Mouse (Mus musculus) neural tube, embryonic 10.5 days (tissue): ENCODE results near the gene C130050O18Rik.

Experiments used
- DNase-seq: peaks from one replicate; pipeline ENCODE4 v3.0.0-alpha.2; 2017; ENCODE audit warnings: low spot score; ENCODE audit errors: extremely low spot score

Gene C130050O18Rik

DNA sequence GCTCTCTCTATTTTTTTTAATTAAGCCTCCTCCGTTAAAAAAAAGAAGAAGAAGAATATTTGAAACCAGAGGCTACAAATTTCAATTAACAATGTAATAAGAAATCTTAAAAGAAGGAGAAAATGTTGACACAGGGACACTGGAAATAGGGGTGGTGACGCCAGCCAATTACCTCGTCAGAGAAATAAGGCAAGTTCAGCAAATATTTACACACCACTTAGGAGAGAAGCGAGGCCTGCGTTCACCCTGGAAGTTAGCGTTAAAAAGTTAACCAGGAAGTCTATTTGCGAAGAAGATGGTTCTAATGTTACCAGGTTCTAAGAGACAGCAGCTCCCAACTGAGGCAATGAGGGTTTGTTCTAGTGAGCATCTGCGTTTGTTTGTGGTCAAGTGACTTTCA, 52.2 kb downstream of the C130050O18Rik start:
- no peak for DNase-seq

DNA sequence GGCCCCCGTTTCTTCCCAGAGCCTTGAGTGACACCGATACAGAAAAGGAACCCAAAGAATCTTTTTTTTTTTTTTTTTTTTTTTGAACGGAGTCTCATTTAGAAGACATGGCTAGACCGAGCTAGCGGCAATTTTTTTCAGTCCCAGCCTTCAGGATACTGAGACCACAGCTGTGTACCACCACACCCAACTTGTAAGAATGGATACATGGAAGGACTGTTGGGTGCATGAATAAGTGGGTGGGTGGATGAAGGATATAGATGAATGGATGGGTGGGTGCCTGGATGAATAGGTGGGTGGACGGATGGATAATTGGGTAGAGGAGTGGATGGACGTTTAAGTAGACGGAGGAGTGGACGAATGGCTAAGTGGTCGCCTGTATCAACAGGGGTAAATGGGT, 54.9 kb downstream of the C130050O18Rik start:
- no peak for DNase-seq

DNA sequence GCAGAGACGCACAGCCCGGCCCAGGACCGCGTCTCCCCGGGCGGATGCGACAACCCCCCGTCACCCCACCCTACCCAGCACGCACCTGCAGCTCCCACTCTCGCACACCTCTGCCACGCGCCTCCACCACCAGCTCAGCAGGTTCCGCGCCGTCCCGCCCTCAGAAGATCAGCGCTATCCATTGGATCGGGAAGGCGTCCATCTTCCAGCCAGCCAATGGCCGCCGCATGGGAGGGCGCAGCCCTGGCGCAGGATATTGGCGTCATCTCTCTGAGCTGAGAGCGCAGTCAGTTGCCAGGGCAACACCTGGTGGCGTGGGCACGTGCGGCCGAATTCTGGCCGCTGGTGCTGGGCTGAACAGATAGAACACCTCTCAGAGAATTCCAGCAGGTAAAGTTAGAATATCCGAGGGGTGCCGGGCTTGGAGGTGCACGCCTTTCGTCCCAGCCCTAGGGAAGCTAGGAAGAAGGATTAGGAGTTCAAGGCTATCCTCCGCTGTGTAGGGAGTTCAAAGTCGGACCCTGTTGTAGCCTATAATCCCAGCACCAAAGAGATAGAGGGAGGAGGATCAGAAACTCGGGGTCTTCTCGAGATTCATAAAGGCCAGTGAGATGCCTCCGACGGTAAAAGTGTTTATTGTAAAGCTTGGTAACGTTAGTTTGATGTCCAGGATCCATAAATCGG, 55.4 kb downstream of the C130050O18Rik start, which contains the start of gene 3110082I17Rik:
3110082I17Rik (minus strand) TSS at position 144 of the 684 bp plus-strand sequence.
- peak; percentile 96 for DNase-seq

DNA sequence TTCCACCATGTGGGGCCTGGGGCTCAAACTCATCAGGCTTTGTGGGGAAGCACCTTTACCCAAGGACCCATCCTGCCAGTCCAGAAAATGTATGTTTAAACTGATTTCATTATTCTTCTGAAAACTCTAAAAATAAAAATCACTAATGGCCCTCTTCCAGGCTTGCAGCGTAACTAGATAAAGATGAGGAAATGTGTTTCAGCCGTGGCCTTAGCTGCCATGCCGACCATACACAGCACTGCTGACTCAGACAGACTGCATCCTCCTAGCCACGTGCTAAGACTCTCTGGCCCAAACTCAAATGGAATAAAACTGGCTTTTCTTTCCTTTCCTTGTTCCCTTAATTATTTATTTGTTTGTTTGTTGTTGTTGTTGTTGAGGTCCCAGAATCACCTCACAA, 59.8 kb downstream of the C130050O18Rik start:
- DNase-seq, result no peak
